Mouse (Mus musculus) stomach, embryonic 15.5 days (tissue): ENCODE measurements around the gene Padi1. TPM values are rescaled to one million over a fixed set of nuclear protein-coding genes. Genes with fewer than 3 reads are reported as not detected.

Source experiments
- ATAC-seq: fragments of 200-750 bp; cut with Nextera tagmentation; 2 replicates; pipeline ENCODE4 v1.8.0; 2017; ENCODE audit warnings: low read depth, moderate number of reproducible peaks, moderate TSS enrichment; ENCODE audit not compliant: insufficient read depth, low FRiP score
- H3K27ac ChIP-seq: fragments of 300-500 bp; sonication (generic); 2 replicates; pipeline ENCODE4 v1.5.1; 2015; ENCODE audit warnings: mild to moderate bottlenecking, inconsistent platforms
- H3K27me3 ChIP-seq: fragments of 300-500 bp; sonication (generic); replicated peaks from 2 replicates; pipeline ENCODE4 v1.6.1; 2015; ENCODE audit warnings: inconsistent platforms
- H3K36me3 ChIP-seq: fragments of 300-500 bp; sonication (generic); 2 replicates; pipeline ENCODE4 v1.6.1; 2015; ENCODE audit warnings: inconsistent platforms
- H3K4me1 ChIP-seq: fragments of 300-500 bp; sonication (generic); 2 replicates; pipeline ENCODE4 v1.6.1; 2015; ENCODE audit warnings: inconsistent platforms
- H3K4me2 ChIP-seq: fragments of 300-500 bp; sonication (generic); 2 replicates; pipeline ENCODE4 v1.6.1; 2015; ENCODE audit warnings: mild to moderate bottlenecking, inconsistent platforms
- H3K4me3 ChIP-seq: fragments of 300-500 bp; sonication (generic); replicated peaks from 2 replicates; pipeline ENCODE4 v1.5.1; 2015; ENCODE audit warnings: inconsistent platforms
- H3K9ac ChIP-seq: fragments of 300-500 bp; sonication (generic); 2 replicates; pipeline ENCODE4 v1.6.1; 2015; ENCODE audit warnings: inconsistent platforms
- H3K9me3 ChIP-seq: fragments of 300-500 bp; sonication (generic); 2 replicates; pipeline ENCODE4 v1.6.1; 2016; ENCODE audit warnings: inconsistent platforms
- WGBS: fragments of 180-500 bp; shearing (Covaris S2); methylation state at CpG from one replicate; pipeline ENCODE4 v1.1.7; 2015; 5-methylcytosine and 5-hydroxymethylcytosine counted together
- polyA plus RNA-seq: library from polyadenylated mRNA; unstranded; fragments of >200 nt; fragmentation: Nextera tagmentation; extraction: Ambion mirVana; gene quantifications from 2 replicates; pipeline ENCODE4 v1.2.1, GENCODE M21; 2015

Padi1 gene
- polyA plus RNA-seq, 1 experiment from 2014 or later = 0.23 TPM

DNA sequence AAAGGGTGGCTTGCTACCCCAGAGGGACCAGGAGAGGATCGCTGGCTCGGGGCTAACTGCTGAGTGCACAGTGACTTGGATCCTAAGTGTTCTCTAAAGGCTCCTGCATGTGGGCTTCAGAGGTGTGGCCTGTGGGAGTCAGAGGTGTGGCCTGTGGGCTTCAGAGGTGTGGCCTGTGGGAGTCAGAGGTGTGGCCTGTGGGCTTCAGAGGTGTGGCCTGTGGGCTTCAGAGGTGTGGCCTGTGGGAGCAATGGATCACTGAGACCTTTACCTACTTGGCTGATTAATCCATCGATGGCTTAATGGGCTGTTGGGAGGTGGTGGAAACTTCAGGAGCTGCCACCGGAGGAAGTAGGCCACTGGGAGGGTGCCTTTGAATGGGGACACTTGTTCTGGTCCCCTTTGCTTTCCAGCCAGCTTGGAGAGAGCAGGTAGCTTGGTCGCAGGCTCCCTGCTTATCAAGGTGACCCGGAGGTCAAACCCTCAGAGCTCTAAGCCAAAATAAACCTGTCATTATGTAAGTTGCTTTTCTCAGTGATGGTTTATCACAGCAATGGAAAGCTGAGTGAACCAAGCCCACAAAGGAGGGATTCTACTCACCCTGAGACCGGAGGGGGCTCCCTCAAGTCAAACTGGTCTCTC is 14.7 kb upstream of the Padi1 start:
- Histone ChIP-seq H3K27me3 (no peaks in the 10 kb centered on the region), H3K4me3 (no peak overlapping the region), H3K9ac (no peak overlapping the region), H3K36me3 (no peaks in the 10 kb centered on the region), H3K4me2 (no peak overlapping the region), H3K4me1 (no peaks in the 10 kb centered on the region), H3K9me3 (no peaks in the 10 kb centered on the region), H3K27ac (no peak overlapping the region; the same call in 1 of the 2 replicates)
- 37% methylated on average over 7 of the region's 7 CpGs for WGBS
- peak; percentile 80 for ATAC-seq

DNA sequence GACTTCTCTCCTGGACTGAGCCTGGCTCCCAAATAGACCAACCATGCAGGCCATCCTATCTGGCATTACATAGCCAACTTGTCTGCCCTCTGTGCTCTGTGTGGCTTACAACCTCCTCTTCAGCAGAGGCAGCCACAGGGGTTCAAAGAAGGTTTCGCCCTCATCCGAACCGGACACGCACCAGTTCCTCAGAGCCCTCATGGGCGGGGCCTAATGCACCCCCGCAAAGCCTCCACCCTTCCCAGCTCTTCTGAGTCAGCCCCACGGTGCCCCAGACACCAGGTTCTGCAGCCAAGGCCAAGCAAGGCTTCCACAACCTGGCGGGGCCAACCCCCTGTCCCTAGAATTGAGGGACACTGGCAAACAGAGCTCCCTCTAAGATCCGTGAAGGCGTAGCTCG is 13.7 kb upstream of the Padi1 start:
- no peaks in the 10 kb centered on the region for H3K36me3 ChIP-seq
- H3K4me2 ChIP-seq = no peak overlapping the region
- ATAC-seq = no peak

DNA sequence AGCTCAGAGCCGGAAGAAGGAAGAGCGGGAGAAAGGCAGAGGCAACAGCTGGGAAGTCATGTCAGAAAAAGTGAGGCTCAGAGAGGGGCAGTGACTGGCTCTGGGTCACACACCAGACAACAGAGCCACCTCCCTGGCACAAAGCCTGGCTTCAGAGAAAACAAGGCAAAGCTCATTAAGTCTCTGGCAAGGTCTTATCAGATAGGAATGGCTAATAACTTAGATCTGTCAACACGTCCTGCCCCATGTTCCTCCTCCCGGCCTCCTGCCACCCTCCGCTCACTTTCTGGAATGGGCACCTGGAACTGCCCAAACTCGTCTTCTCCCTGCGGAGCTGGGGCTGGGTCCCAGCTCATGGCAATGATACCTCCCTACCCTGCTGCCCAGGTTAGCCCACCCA is 12.2 kb upstream of the Padi1 start:
- no peak overlapping the region for H3K27ac ChIP-seq
- no peaks in the 10 kb centered on the region for H3K9me3 ChIP-seq
- H3K9ac ChIP-seq = no peak overlapping the region
- no peak overlapping the region for H3K4me2 ChIP-seq
- WGBS = 57% methylated on average over 7 of the region's 7 CpGs
- H3K4me1 ChIP-seq = no peaks in the 10 kb centered on the region
- H3K4me3 ChIP-seq = no peak overlapping the region
- H3K36me3 ChIP-seq = no peaks in the 10 kb centered on the region
- no peaks in the 10 kb centered on the region for H3K27me3 ChIP-seq
- no peak for ATAC-seq

More for the DNA sequence above, 13.7 kb upstream of the Padi1 start:
- no peaks in the 10 kb centered on the region for H3K4me1 ChIP-seq
- H3K9me3 ChIP-seq = no peaks in the 10 kb centered on the region
- H3K27me3 ChIP-seq = no peaks in the 10 kb centered on the region
- no peak overlapping the region for H3K9ac ChIP-seq
- WGBS = 80% methylated on average over 11 of the region's 11 CpGs
- H3K4me3 ChIP-seq = no peak overlapping the region
- H3K27ac ChIP-seq = no peak overlapping the region

DNA sequence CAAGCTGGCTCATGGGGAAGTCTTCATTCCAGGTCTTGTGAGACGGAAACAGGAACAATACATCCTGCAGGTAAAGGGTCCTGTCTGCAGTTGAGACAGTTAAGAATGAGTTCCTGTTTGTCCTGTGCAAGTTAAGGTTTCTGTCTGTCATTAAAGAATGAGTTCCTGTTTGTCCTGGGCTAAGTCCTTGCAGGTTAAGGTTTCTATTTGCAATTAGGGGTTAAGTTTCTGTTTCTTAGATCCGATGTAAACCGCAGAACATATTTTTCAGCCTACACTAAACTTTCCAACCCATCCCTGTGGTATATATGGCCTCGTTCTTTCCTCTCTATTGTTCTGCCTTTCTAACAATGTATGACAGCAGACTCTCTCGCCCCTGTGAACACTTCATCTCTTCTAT is 11.5 kb upstream of the Padi1 start:
- no peaks in the 10 kb centered on the region for H3K4me1 ChIP-seq
- no peak for ATAC-seq
- no peaks in the 10 kb centered on the region for H3K9me3 ChIP-seq
- WGBS = 73% methylated on average over 5 of the region's 5 CpGs
- no peak overlapping the region for H3K4me2 ChIP-seq
- H3K27ac ChIP-seq = no peak overlapping the region
- H3K9ac ChIP-seq = no peak overlapping the region
- no peak overlapping the region for H3K4me3 ChIP-seq
- H3K36me3 ChIP-seq = no peaks in the 10 kb centered on the region
- H3K27me3 ChIP-seq = no peaks in the 10 kb centered on the region

DNA sequence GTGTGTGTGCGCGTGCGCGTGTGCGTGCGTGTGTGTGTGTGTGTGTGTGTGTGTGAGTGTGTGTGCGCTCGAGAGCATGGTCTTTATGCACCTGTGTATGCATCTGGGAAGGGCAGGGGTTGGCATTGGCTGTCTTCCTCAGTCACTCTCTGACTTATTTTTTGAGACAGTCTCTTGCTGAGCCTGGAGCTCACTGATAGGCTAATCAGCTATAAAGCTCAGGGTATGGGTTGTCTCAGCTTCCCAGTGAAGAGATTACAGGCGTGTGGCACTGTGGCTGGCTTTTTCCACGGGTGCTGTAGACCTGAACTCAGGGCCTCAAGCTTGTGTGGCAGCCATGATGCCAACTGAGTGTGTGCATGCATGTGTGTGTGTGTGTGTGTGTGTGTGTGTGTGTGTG is 9.6 kb upstream of the Padi1 start:
- H3K4me1 ChIP-seq = no peaks in the 10 kb centered on the region
- H3K4me3 ChIP-seq = no peak overlapping the region
- no peaks in the 10 kb centered on the region for H3K9me3 ChIP-seq
- H3K4me2 ChIP-seq = no peak overlapping the region
- no peaks in the 10 kb centered on the region for H3K36me3 ChIP-seq
- no peaks in the 10 kb centered on the region for H3K27me3 ChIP-seq
- peak; percentile 84 for ATAC-seq
- H3K9ac ChIP-seq = no peak overlapping the region
- 82% methylated on average over 10 of the region's 10 CpGs for WGBS
- no peak overlapping the region for H3K27ac ChIP-seq

DNA sequence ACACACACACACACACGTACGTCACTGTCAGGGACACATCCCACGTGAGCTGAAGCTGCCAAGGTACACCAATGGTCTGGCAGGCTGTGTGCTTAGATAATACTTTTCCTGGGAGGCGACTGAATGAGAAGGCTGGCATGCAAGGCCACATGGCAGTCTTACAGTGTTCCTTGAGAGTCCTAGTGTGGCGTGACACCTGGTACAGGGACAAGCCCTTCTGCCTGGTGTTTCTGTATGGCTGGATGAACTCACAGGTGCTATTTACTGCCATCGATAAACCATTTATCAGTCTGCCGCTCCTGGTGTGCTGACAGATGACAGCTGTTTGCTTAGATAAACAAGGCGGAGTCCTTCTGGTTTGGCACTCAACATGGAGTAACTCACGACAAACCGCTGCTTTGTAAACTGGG is 8.9 kb upstream of the Padi1 start:
- H3K4me3 ChIP-seq = no peak overlapping the region
- no peak overlapping the region for H3K4me2 ChIP-seq
- 42% methylated on average over 10 of the region's 10 CpGs for WGBS
- no peak overlapping the region for H3K27ac ChIP-seq
- no peaks in the 10 kb centered on the region for H3K27me3 ChIP-seq
- ATAC-seq = peak; percentile 84
- H3K36me3 ChIP-seq = no peaks in the 10 kb centered on the region
- no peaks in the 10 kb centered on the region for H3K9me3 ChIP-seq
- H3K9ac ChIP-seq = no peak overlapping the region
- no peaks in the 10 kb centered on the region for H3K4me1 ChIP-seq

DNA sequence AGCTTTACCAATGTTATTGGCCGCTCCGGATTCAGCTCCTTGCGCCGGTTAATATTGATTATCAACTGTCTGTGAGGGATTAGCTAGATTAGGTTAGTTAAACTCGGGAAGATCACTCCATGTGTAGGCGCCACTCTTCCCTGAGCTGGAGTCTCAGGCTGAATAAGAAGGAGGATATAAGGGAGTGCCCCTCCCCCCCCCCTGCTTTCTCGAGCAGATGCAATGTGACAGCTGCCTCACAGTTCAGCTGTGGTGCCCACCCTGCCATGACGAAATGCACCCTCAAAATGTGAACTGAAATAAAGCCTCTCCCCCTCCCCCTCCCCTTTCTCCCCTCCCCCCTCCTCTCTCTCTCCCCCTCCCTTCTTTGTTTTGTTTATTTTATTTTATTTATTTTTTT is 8.0 kb upstream of the Padi1 start:
- no peaks in the 10 kb centered on the region for H3K4me1 ChIP-seq
- no peaks in the 10 kb centered on the region for H3K36me3 ChIP-seq
- H3K27ac ChIP-seq = no peak overlapping the region
- 63% methylated on average over 8 of the region's 8 CpGs for WGBS
- no peak overlapping the region for H3K9ac ChIP-seq
- no peaks in the 10 kb centered on the region for H3K9me3 ChIP-seq
- H3K27me3 ChIP-seq = no peaks in the 10 kb centered on the region
- H3K4me2 ChIP-seq = no peak overlapping the region
- no peak for ATAC-seq
- no peak overlapping the region for H3K4me3 ChIP-seq

DNA sequence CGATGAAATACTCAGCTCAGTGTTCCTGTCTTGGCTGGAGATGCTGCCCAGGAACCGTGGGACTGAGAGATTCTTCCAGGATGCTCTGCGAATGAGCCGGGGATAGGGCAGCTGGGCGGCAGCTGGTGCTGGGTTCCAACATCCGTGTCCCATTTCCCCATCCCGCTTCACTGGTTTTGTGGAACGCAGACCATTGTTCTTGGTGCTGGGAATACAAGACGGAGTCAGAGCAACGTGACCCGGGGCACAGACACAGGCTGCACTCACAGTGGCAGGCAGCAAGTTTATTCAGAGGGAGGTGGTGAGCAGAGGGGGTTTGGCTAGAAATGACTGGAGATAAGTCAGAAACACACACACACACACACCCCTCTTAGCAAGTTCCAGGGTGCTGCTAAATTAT is 3.7 kb upstream of the Padi1 start:
- no peak overlapping the region for H3K4me2 ChIP-seq
- no peak overlapping the region for H3K9ac ChIP-seq
- 0 out of 2 replicates have a peak, but pooled peaks cover 7% of the 10 kb centered on the region for H3K4me1 ChIP-seq
- H3K36me3 ChIP-seq = no peaks in the 10 kb centered on the region
- H3K27ac ChIP-seq = no peak overlapping the region
- H3K4me3 ChIP-seq = no peak overlapping the region
- H3K9me3 ChIP-seq = no peaks in the 10 kb centered on the region
- H3K27me3 ChIP-seq = no peaks in the 10 kb centered on the region
- 82% methylated on average over 11 of the region's 11 CpGs for WGBS
- ATAC-seq = no peak

DNA sequence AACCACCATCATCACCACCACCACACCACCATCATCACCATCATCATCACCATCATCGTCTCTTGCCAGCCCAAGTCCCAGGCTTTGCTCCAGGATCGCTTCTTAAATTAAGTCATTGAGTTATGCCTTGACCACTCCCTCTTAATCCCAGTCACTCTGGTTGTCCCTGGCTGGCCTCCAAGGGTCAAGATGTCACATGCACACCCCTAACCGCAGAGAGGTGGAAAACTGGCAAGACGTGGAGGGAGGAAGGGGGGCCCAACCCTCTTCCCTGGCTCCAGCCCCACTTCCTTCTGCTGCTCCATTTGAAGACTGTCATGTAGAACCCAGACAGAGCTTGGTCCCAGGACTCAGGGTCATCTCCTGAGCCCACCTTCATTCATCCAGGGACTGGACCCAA is 587 bp downstream of the Padi1 start:
- no peak overlapping the region for H3K9ac ChIP-seq
- 56% methylated on average over 4 of the region's 4 CpGs for WGBS
- H3K9me3 ChIP-seq = no peaks in the 10 kb centered on the region
- ATAC-seq = no peak
- H3K36me3 ChIP-seq = no peaks in the 10 kb centered on the region
- no peak overlapping the region for H3K27ac ChIP-seq
- no peaks in the 10 kb centered on the region for H3K27me3 ChIP-seq
- no peak overlapping the region for H3K4me3 ChIP-seq
- no peak overlapping the region for H3K4me2 ChIP-seq
- H3K4me1 ChIP-seq = 0 out of 2 replicates have a peak, but pooled peaks cover 7% of the 10 kb centered on the region

DNA sequence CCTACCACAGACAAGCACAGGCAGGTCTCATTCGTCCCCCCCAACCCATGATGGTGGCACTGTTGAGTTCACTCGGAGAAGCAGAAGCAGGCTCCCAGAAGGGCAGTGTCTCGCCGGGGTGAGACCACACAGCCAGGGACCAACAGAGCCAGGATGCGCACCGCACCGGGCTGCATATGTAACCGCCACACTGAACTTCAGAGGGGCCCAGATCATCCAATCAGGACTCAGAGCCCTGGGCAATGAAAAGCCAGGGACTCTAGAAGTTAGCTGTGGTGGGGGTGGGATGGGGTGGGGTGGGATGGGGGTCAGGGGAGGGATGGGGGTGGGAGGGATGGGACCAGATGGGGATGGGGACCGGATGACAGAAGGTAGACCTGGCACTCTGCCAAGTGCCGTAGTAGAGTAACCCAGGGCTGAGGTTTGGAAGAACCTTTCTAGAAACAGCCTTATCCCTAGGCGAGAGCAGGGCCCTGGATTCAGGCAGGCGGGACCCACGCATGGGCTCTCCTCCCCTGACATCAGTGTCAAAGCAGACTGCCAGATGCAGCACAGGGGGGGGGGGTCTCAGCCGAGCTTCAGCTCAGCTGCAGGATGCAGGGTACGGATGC is 1.8 kb downstream of the Padi1 start:
- no peak overlapping the region for H3K4me2 ChIP-seq
- 0 out of 2 replicates have a peak, but pooled peaks cover 7% of the 10 kb centered on the region for H3K4me1 ChIP-seq
- ATAC-seq = no peak
- H3K9me3 ChIP-seq = no peaks in the 10 kb centered on the region
- no peaks in the 10 kb centered on the region for H3K36me3 ChIP-seq
- H3K9ac ChIP-seq = no peak overlapping the region
- no peak overlapping the region for H3K27ac ChIP-seq
- H3K4me3 ChIP-seq = no peak overlapping the region
- WGBS = 61% methylated on average over 15 of the region's 15 CpGs
- no peaks in the 10 kb centered on the region for H3K27me3 ChIP-seq

DNA sequence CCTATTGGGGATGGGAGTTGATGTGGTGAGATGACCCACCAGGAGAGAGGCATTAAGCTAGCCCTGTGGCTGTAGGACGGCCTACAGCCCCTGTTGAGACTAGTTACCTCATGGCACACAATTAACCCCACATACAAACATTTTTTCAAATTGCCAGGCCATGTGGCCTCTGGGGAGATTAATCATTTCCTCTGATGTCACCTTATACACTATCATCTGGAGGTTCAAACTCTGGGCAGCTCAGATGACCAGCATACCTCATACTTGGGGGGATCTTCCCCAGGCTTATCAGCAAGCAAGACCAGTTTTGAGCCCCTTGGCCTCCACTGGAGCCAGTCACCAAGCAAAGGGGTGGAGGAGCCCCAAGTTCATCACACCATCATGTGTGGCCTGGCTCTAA is 2.7 kb downstream of the Padi1 start:
- WGBS = 60% methylated on average over 1 of the region's 1 CpGs
- Histone ChIP-seq H3K4me1 (0 out of 2 replicates have a peak, but pooled peaks cover 11% of the 10 kb centered on the region), H3K27me3 (no peaks in the 10 kb centered on the region), H3K27ac (no peak overlapping the region), H3K36me3 (no peaks in the 10 kb centered on the region), H3K9me3 (no peaks in the 10 kb centered on the region), H3K4me3 (no peak overlapping the region), H3K4me2 (no peak overlapping the region), H3K9ac (no peak overlapping the region)
- ATAC-seq = no peak

DNA sequence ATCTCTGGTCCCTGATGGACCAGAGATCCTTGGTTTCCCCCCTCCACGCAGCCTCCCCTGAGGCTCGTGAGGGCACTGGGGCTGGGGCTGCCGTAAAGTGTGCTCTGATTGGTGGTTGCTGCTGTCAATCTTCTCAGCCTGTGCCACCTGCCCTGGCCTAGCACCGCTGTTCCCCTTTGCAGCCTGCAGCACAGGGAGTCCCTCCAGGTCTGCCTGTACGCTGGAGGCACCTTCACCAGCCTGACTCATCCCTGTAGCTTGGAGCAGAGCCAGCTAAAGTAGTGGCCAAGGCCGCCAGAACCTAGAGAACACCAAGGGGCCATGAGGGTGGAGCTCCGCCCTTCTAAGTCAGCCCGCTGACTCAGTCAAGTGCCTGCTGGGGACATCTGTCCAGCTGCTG is 7.7 kb downstream of the Padi1 start:
- peak overlapping the region; percentile 21; the same call in 1 of the 2 replicates for H3K4me2 ChIP-seq
- WGBS = 17% methylated on average over 8 of the region's 8 CpGs
- no peak overlapping the region for H3K4me3 ChIP-seq
- H3K27me3 ChIP-seq = no peaks in the 10 kb centered on the region
- no peaks in the 10 kb centered on the region for H3K36me3 ChIP-seq
- H3K4me1 ChIP-seq = peaks cover 21% of the 10 kb centered on the region
- ATAC-seq = peak; percentile 63
- H3K9me3 ChIP-seq = no peaks in the 10 kb centered on the region
- no peak overlapping the region for H3K27ac ChIP-seq
- no peak overlapping the region for H3K9ac ChIP-seq
